Mouse (Mus musculus) spleen, adult 2 months (tissue): ENCODE results near the gene Sash1.

ENCODE experiments used
- CTCF ChIP-seq: fragments of 200-500 bp; IDR thresholded peaks from 2 replicates; pipeline ENCODE4 v1.5.1; 2011; ENCODE audit warnings: mild to moderate bottlenecking, inconsistent platforms; ENCODE audit not compliant: insufficient read depth, insufficient read length, insufficient replicate concordance; ENCODE audit errors: extremely low read depth
- POLR2A ChIP-seq: fragments of 200-500 bp; IDR thresholded peaks from 2 replicates; pipeline ENCODE4 v1.6.1; 2011; ENCODE audit warnings: low read depth, low read length, inconsistent platforms

DNA sequence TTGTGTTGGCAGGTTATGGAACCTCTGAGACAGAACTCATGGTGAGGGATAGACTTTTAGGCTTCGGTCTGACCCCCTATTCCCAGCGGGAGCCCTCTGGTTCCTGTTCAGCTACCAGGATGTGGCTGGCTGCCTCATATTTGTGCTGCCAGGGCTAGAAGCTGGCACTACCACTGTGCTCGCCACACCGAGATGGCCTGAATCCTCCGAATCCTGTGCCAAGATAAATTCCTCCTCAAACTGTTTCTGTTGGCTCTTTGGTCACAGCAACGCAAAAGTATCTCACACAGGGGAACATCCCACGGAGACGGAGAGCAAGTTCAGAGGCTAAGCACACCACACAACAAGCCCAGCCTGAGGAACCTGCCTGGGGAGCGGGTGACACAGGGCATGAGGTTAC is 78.3 kb downstream of the Sash1 start:
- TF ChIP-seq CTCF: no peak
- TF ChIP-seq POLR2A: no peak
